Mouse (Mus musculus) liver (tissue): ENCODE results near the gene Car9.
"Not testable (repeated sequence)": the region's sequence is repeated elsewhere in the genome, so short reads cannot be mapped to it uniquely, and the experiment has no call there.

Experiments used
- DNase-seq: peaks from one replicate; pipeline ENCODE4 v3.0.0-alpha.2; 2020; ENCODE audit warnings: mixed read lengths

Gene Car9

GRCm38 (mm10) chr4:43530581-43530980 lies 23.8 kb downstream of the Car9 start:
- DNase-seq: peak; percentile 87

GRCm38 (mm10) chr4:43533270-43533669 lies 26.5 kb downstream of the Car9 start:
- DNase-seq: no peak

GRCm38 (mm10) chr4:43535628-43536027 lies 28.9 kb downstream of the Car9 start:
- DNase-seq: no peak

- no peak for DNase-seq
These were observed 29.3 kb downstream of the Car9 start for GRCm38 (mm10) chr4:43536031-43536430.

GRCm38 (mm10) chr4:43542044-43542443 lies 35.3 kb downstream of the Car9 start:
- DNase-seq: no peak

- no peak for DNase-seq
These were observed 39.7 kb downstream of the Car9 start for GRCm38 (mm10) chr4:43546375-43547047.

GRCm38 (mm10) chr4:43547160-43547559 lies 40.4 kb downstream of the Car9 start:
- no peak for DNase-seq

- no peak for DNase-seq
These were observed 42.3 kb downstream of the Car9 start for GRCm38 (mm10) chr4:43549055-43549454.

GRCm38 (mm10) chr4:43551854-43552253 lies 45.1 kb downstream of the Car9 start:
- DNase-seq: not testable (repeated sequence)

- DNase-seq: no peak
These were observed 45.7 kb downstream of the Car9 start for GRCm38 (mm10) chr4:43552437-43552836.

- DNase-seq: no peak
These were observed 47.1 kb downstream of the Car9 start for GRCm38 (mm10) chr4:43553891-43554290.

GRCm38 (mm10) chr4:43555926-43556325 lies 49.2 kb downstream of the Car9 start:
- DNase-seq: no peak

- DNase-seq: peak; percentile 59
These were observed 51.4 kb downstream of the Car9 start for GRCm38 (mm10) chr4:43558028-43558630.

GRCm38 (mm10) chr4:43558631-43559356 lies 52.0 kb downstream of the Car9 start:
- DNase-seq: peak; percentile 80

- peak; percentile 35 for DNase-seq
These were observed 52.9 kb downstream of the Car9 start for GRCm38 (mm10) chr4:43559519-43560242.

GRCm38 (mm10) chr4:43560243-43560611 lies 53.5 kb downstream of the Car9 start:
- DNase-seq: peak; percentile 63

GRCm38 (mm10) chr4:43560976-43561375 lies 54.2 kb downstream of the Car9 start:
- DNase-seq: no peak

- peak; percentile 84 for DNase-seq
These were observed 54.8 kb downstream of the Car9 start for GRCm38 (mm10) chr4:43561436-43561996.

- DNase-seq: peak; percentile 96
These were observed 55.4 kb downstream of the Car9 start, which contains the start of the genes Creb3 and Tln1 for GRCm38 (mm10) chr4:43561997-43562768. Gene Creb3, plus strand, starts transcription at chr4:43562332. Gene Tln1, minus strand, starts transcription at chr4:43562691.

- DNase-seq: no peak
These were observed 56.2 kb downstream of the Car9 start for GRCm38 (mm10) chr4:43562769-43563600.
